Mouse (Mus musculus): ENCODE data around the gene Supt7l. TPM values are rescaled to one million over a fixed set of nuclear protein-coding genes. Genes with fewer than 3 reads are reported as not detected.
A peak's percentile ranks its signal among the peaks of the same experiment; 100 is the strongest.
"Not testable (repeated sequence)": the region's sequence is repeated elsewhere in the genome, so short reads cannot be mapped to it uniquely, and the experiment has no call there.

The Supt7l gene
- polyA plus RNA-seq (2012; ENCODE audit: insufficient read depth, insufficient read length, missing spikeins), result 16.2 and 17.9 TPM in 2 replicates

- Histone ChIP-seq H3K27ac (ENCODE audit: insufficient read depth, low read depth, low read length) (peak within 1 kb of the TSS; percentile 91), H3K4me3 (ENCODE audit: insufficient read depth, low read length) (peak within 1 kb of the TSS; percentile 97)
- not testable (repeated sequence) for H3K4me1 ChIP-seq (ENCODE audit: control insufficient read depth, insufficient read depth, low read length)
Observed at GRCm38 (mm10) chr5:31527707-31528106, at the start of gene Supt7l. Gene Supt7l, minus strand, starts transcription at chr5:31527807.

- H3K27ac ChIP-seq (ENCODE audit: insufficient read depth, low read depth, low read length), result peak overlapping the region; percentile 62
- peaks cover 39% of the 10 kb centered on the region for H3K4me1 ChIP-seq (ENCODE audit: control insufficient read depth, insufficient read depth, low read length)
- no peak for TF ChIP-seq CTCF (IDR thresholded peaks at IDR 0.05; ENCODE audit: low read depth, low read length)
- TF ChIP-seq POLR2A (IDR thresholded peaks at IDR 0.05; ENCODE audit: borderline replicate concordance, low read depth, low read length), result no peak
- H3K4me3 ChIP-seq (ENCODE audit: insufficient read depth, low read length), result peak overlapping the region; percentile 3
Observed at GRCm38 (mm10) chr5:31576539-31576975, 49.0 kb upstream of the Supt7l start.

- no peak overlapping the region for H3K27ac ChIP-seq (ENCODE audit: insufficient read depth, low read depth, low read length)
- TF ChIP-seq CTCF (IDR thresholded peaks at IDR 0.05; ENCODE audit: low read depth, low read length), result no peak
- TF ChIP-seq POLR2A (IDR thresholded peaks at IDR 0.05; ENCODE audit: borderline replicate concordance, low read depth, low read length), result no peak
- peaks cover 54% of the 10 kb centered on the region for H3K4me1 ChIP-seq (ENCODE audit: control insufficient read depth, insufficient read depth, low read length)
- no peak overlapping the region for H3K4me3 ChIP-seq (ENCODE audit: insufficient read depth, low read length)
Observed at GRCm38 (mm10) chr5:31573722-31574121, 46.1 kb upstream of the Supt7l start.

- H3K4me3 ChIP-seq (ENCODE audit: insufficient read depth, low read length), result peak overlapping the region; percentile 48
- TF ChIP-seq CTCF (IDR thresholded peaks at IDR 0.05; ENCODE audit: low read depth, low read length) (no peak), POLR2A (IDR thresholded peaks at IDR 0.05; ENCODE audit: borderline replicate concordance, low read depth, low read length) (no peak)
- peaks cover 56% of the 10 kb centered on the region for H3K4me1 ChIP-seq (ENCODE audit: control insufficient read depth, insufficient read depth, low read length)
- H3K27ac ChIP-seq (ENCODE audit: insufficient read depth, low read depth, low read length), result peak overlapping the region; percentile 96
Observed at GRCm38 (mm10) chr5:31571023-31571608, 43.5 kb upstream of the Supt7l start.

GRCm38 (mm10) chr5:31567951-31568657 is 40.5 kb upstream of the Supt7l start:
- TF ChIP-seq POLR2A (IDR thresholded peaks at IDR 0.05; ENCODE audit: borderline replicate concordance, low read depth, low read length), result no peak
- TF ChIP-seq CTCF (IDR thresholded peaks at IDR 0.05; ENCODE audit: low read depth, low read length), result no peak
- H3K4me3 ChIP-seq (ENCODE audit: insufficient read depth, low read length), result no peak overlapping the region
- peaks cover 60% of the 10 kb centered on the region for H3K4me1 ChIP-seq (ENCODE audit: control insufficient read depth, insufficient read depth, low read length)
- peak overlapping the region; percentile 96 for H3K27ac ChIP-seq (ENCODE audit: insufficient read depth, low read depth, low read length)

GRCm38 (mm10) chr5:31566457-31566856 is 38.9 kb upstream of the Supt7l start:
- no peak for TF ChIP-seq POLR2A (IDR thresholded peaks at IDR 0.05; ENCODE audit: borderline replicate concordance, low read depth, low read length)
- no peak for TF ChIP-seq CTCF (IDR thresholded peaks at IDR 0.05; ENCODE audit: low read depth, low read length)
- Histone ChIP-seq H3K4me3 (ENCODE audit: insufficient read depth, low read length) (no peak overlapping the region), H3K27ac (ENCODE audit: insufficient read depth, low read depth, low read length) (no peak overlapping the region), H3K4me1 (ENCODE audit: control insufficient read depth, insufficient read depth, low read length) (peaks cover 51% of the 10 kb centered on the region)

GRCm38 (mm10) chr5:31566026-31566425 is 38.4 kb upstream of the Supt7l start:
- no peak overlapping the region for H3K4me3 ChIP-seq (ENCODE audit: insufficient read depth, low read length)
- TF ChIP-seq CTCF (IDR thresholded peaks at IDR 0.05; ENCODE audit: low read depth, low read length), result no peak
- TF ChIP-seq POLR2A (IDR thresholded peaks at IDR 0.05; ENCODE audit: borderline replicate concordance, low read depth, low read length), result no peak

GRCm38 (mm10) chr5:31564976-31565375 is 37.4 kb upstream of the Supt7l start:
- Histone ChIP-seq H3K4me3 (ENCODE audit: insufficient read depth, low read length) (no peak overlapping the region), H3K27ac (ENCODE audit: insufficient read depth, low read depth, low read length) (no peak overlapping the region), H3K4me1 (ENCODE audit: control insufficient read depth, insufficient read depth, low read length) (peaks cover 46% of the 10 kb centered on the region)
- TF ChIP-seq POLR2A (IDR thresholded peaks at IDR 0.05; ENCODE audit: borderline replicate concordance, low read depth, low read length) (no peak), CTCF (IDR thresholded peaks at IDR 0.05; ENCODE audit: low read depth, low read length) (no peak)

More at GRCm38 (mm10) chr5:31566026-31566425, 38.4 kb upstream of the Supt7l start:
- Histone ChIP-seq H3K27ac (ENCODE audit: insufficient read depth, low read depth, low read length) (no peak overlapping the region), H3K4me1 (ENCODE audit: control insufficient read depth, insufficient read depth, low read length) (peaks cover 51% of the 10 kb centered on the region)

- peaks cover 36% of the 10 kb centered on the region for H3K4me1 ChIP-seq (ENCODE audit: control insufficient read depth, insufficient read depth, low read length)
- no peak overlapping the region for H3K4me3 ChIP-seq (ENCODE audit: insufficient read depth, low read length)
- TF ChIP-seq POLR2A (IDR thresholded peaks at IDR 0.05; ENCODE audit: borderline replicate concordance, low read depth, low read length), result no peak
- 0 out of 2 replicates have a peak, but pooled peaks have one; percentile 4 for TF ChIP-seq CTCF (IDR thresholded peaks at IDR 0.05; ENCODE audit: low read depth, low read length)
- no peak overlapping the region for H3K27ac ChIP-seq (ENCODE audit: insufficient read depth, low read depth, low read length)
Observed at GRCm38 (mm10) chr5:31563905-31564304, 36.3 kb upstream of the Supt7l start.

- Histone ChIP-seq H3K27ac (ENCODE audit: insufficient read depth, low read depth, low read length) (no peak overlapping the region), H3K4me3 (ENCODE audit: insufficient read depth, low read length) (no peak overlapping the region), H3K4me1 (ENCODE audit: control insufficient read depth, insufficient read depth, low read length) (peaks cover 32% of the 10 kb centered on the region)
- no peak for TF ChIP-seq POLR2A (IDR thresholded peaks at IDR 0.05; ENCODE audit: borderline replicate concordance, low read depth, low read length)
- peak; percentile 74 for TF ChIP-seq CTCF (IDR thresholded peaks at IDR 0.05; ENCODE audit: low read depth, low read length)
Observed at GRCm38 (mm10) chr5:31563496-31563895, 35.9 kb upstream of the Supt7l start.

Data from bone marrow macrophage, adult 2 months (primary cell).